ENCODE assay signal across 10 mouse cellular contexts in genomic region chr9:60276351-60276750, GRCm38 (mm10).
DNase-seq lines count a peak whose midpoint lies in the region; ATAC-seq lines count a peak whose summit lies in the region.
"Had no signal": no experiment of that assay in that cellular context is flagged by ENCODE, and none has a peak within 500 bp of the region (broad histone marks: within the 10 kb centered on the region; RNA-seq: fewer than 3 reads in every experiment).

No protein-coding gene starts in this region.

- no peaks in the 10 kb centered on the region for H3K9me3 ChIP-seq in heart, embryonic 10.5 days
- H3K9me3 ChIP-seq in kidney, embryonic 15.5 days (replicated peaks), result no peaks in the 10 kb centered on the region
- H3K9me3 ChIP-seq: G1E had no signal

- H3K27me3 ChIP-seq in heart, embryonic 10.5 days (ENCODE audit: insufficient read depth, poor library complexity, severe bottlenecking), result no peaks in the 10 kb centered on the region
- H3K27me3 ChIP-seq in kidney, embryonic 15.5 days, result no peaks in the 10 kb centered on the region

- intact Hi-C loops in heart, postnatal 25 days (cut with DNase I), result loop anchor here (1.0 kb wide), 1 partner anchor 31 kb away; no protein-coding TSS in a partner anchor

- no peak overlapping the region for H3K4me2 ChIP-seq in kidney, embryonic 15.5 days

- 18% methylated on average over 5 of the region's 5 CpGs for WGBS in heart, embryonic 10.5 days
- 12% methylated on average over 5 of the region's 5 CpGs for WGBS in kidney, embryonic 15.5 days

- H3K27ac ChIP-seq in heart, embryonic 10.5 days, result 0 out of 2 replicates have a peak overlapping the region, but pooled peaks have one; percentile 47
- peak overlapping the region; percentile 78 for H3K27ac ChIP-seq in kidney, embryonic 15.5 days

- H3K9ac ChIP-seq in kidney, embryonic 15.5 days, result no peak overlapping the region

- peaks cover 54% of the 10 kb centered on the region for H3K4me1 ChIP-seq in heart, embryonic 10.5 days
- H3K4me1 ChIP-seq in kidney, embryonic 15.5 days, result peaks cover 72% of the 10 kb centered on the region

- H3K36me3 ChIP-seq in heart, embryonic 10.5 days, result no peaks in the 10 kb centered on the region
- H3K36me3 ChIP-seq in kidney, embryonic 15.5 days, result no peaks in the 10 kb centered on the region
- H3K36me3 ChIP-seq: G1E had no signal

- no peak for DNase-seq in heart, embryonic 10.5 days (ENCODE audit: low spot score)
- no peak for DNase-seq in heart, postnatal 25 days (ENCODE audit: low spot score)
- peak; percentile 38 for DNase-seq in 3T3-L1 (ENCODE audit: low read depth, low spot score)
- DNase-seq in embryo, embryonic 10 days (ENCODE audit: low spot score), result peak; percentile 66
- DNase-seq in MN1 (ENCODE audit: low spot score), result no peak
- no peak for DNase-seq in right cerebral cortex, postnatal 14 days
- no peak for DNase-seq in cerebellum, adult 11 months
- DNase-seq: heart, adult 11 months had no signal

- no peak overlapping the region for H3K4me3 ChIP-seq in heart, embryonic 10.5 days
- H3K4me3 ChIP-seq in kidney, embryonic 15.5 days (replicated peaks), result no peak overlapping the region

- ATAC-seq in kidney, embryonic 15.5 days (replicated peaks; ENCODE audit: low FRiP score), result peak; percentile 61

Comparison
In these comparisons a context has a peak if more than half of its experiments do, and no peak if none do; other contexts are left out.
1. DNase-seq: peak in 3T3-L1 (single experiment) and embryo, embryonic 10 days (single experiment); none in heart, embryonic 10.5 days (single experiment), heart, postnatal 25 days (single experiment), MN1 (single experiment), right cerebral cortex, postnatal 14 days (single experiment) and cerebellum, adult 11 months (single experiment).